Comparison of ENCODE assay signal across 15 mouse cellular contexts in genomic region chr6:4455518-4455917, GRCm38 (mm10). TPM values are rescaled to one million over a fixed set of nuclear protein-coding genes. Genes with fewer than 3 reads are reported as not detected.
DNase-seq lines count a peak whose midpoint lies in the region; ATAC-seq and TF ChIP-seq lines count a peak whose summit lies in the region.
"Had no signal": no experiment of that assay in that cellular context is flagged by ENCODE, and none has a peak within 500 bp of the region (broad histone marks: within the 10 kb centered on the region; RNA-seq: fewer than 3 reads in every experiment).

No protein-coding gene starts in this region.

- DNase-seq in intestine, embryonic 14.5 days (ENCODE audit: low spot score), result no peak
- DNase-seq in embryonic facial prominence, embryonic 10.5 days (ENCODE audit: low spot score), result no peak
- no peak for DNase-seq in frontal cortex, postnatal 25 days (ENCODE audit: low spot score in 2 of 2)
- no peak for DNase-seq in urinary bladder, postnatal 36 days (ENCODE audit: low spot score in 2 of 2)
- DNase-seq: B cell, adult 2 months; cerebellum, adult 9-10 months; lung, adult 2 months; right cerebral cortex, postnatal 4 days had no signal

- no peak overlapping the region for H3K27ac ChIP-seq in forebrain, embryonic 12.5 days
- no peak overlapping the region for H3K27ac ChIP-seq in forebrain, embryonic 13.5 days
- peak overlapping the region; percentile 93 for H3K27ac ChIP-seq in intestine, embryonic 14.5 days (ENCODE audit: low read depth)
- H3K27ac ChIP-seq in intestine, postnatal 0 days (ENCODE audit: low read depth, low read length), result no peak overlapping the region
- peak overlapping the region; percentile 88 for H3K27ac ChIP-seq in embryonic facial prominence, embryonic 10.5 days (replicated peaks)
- peak overlapping the region; percentile 94 for H3K27ac ChIP-seq in limb, embryonic 15.5 days
- H3K27ac ChIP-seq: layer of hippocampus, adult 2 months had no signal

- no peak overlapping the region for H3K9ac ChIP-seq in forebrain, embryonic 12.5 days
- H3K9ac ChIP-seq in forebrain, embryonic 13.5 days, result no peak overlapping the region
- H3K9ac ChIP-seq in intestine, embryonic 14.5 days (ENCODE audit: low read length), result no peak overlapping the region
- H3K9ac ChIP-seq in intestine, postnatal 0 days (ENCODE audit: low read depth, low read length), result no peak overlapping the region
- H3K9ac ChIP-seq in limb, embryonic 15.5 days, result no peak overlapping the region

- 28% methylated on average over 5 of the region's 5 CpGs for WGBS in forebrain, embryonic 12.5 days
- 29% methylated on average over 5 of the region's 5 CpGs for WGBS in forebrain, embryonic 13.5 days
- 29% methylated on average over 5 of the region's 5 CpGs for WGBS in intestine, embryonic 14.5 days
- 61% methylated on average over 5 of the region's 5 CpGs for WGBS in intestine, postnatal 0 days
- WGBS in embryonic facial prominence, embryonic 10.5 days, result 32% methylated on average over 5 of the region's 5 CpGs
- WGBS in limb, embryonic 15.5 days, result 54% methylated on average over 5 of the region's 5 CpGs

- peaks cover 13% of the 10 kb centered on the region for H3K4me1 ChIP-seq in forebrain, embryonic 12.5 days
- 0 out of 2 replicates have a peak, but pooled peaks cover 4% of the 10 kb centered on the region for H3K4me1 ChIP-seq in forebrain, embryonic 13.5 days
- H3K4me1 ChIP-seq in intestine, embryonic 14.5 days (replicated peaks; ENCODE audit: control insufficient read depth, insufficient read depth, low read length), result peaks cover 22% of the 10 kb centered on the region
- H3K4me1 ChIP-seq in intestine, postnatal 0 days (replicated peaks; ENCODE audit: control insufficient read depth, insufficient read depth, low read length), result no peaks in the 10 kb centered on the region
- peaks cover 37% of the 10 kb centered on the region for H3K4me1 ChIP-seq in embryonic facial prominence, embryonic 10.5 days
- H3K4me1 ChIP-seq in limb, embryonic 15.5 days, result peaks cover 24% of the 10 kb centered on the region

- no peak for TF ChIP-seq CTCF in intestine, postnatal 0 days (IDR thresholded peaks at IDR 0.05; ENCODE audit: low read depth)

- peak; percentile 27; the same call in 1 of the 2 replicates for ATAC-seq in forebrain, embryonic 12.5 days (ENCODE audit: low FRiP score)
- no peak for ATAC-seq in forebrain, embryonic 13.5 days
- no peak for ATAC-seq in intestine, embryonic 14.5 days (replicated peaks; ENCODE audit: low FRiP score, low TSS enrichment, low read depth)
- no peak for ATAC-seq in intestine, postnatal 0 days
- ATAC-seq in limb, embryonic 15.5 days (ENCODE audit: insufficient number of reproducible peaks, low FRiP score, low TSS enrichment, low read depth), result no peak

- no peaks in the 10 kb centered on the region for H3K36me3 ChIP-seq in forebrain, embryonic 12.5 days (replicated peaks)
- H3K36me3 ChIP-seq in forebrain, embryonic 13.5 days (ENCODE audit: poor library complexity, severe bottlenecking), result no peaks in the 10 kb centered on the region
- no peaks in the 10 kb centered on the region for H3K36me3 ChIP-seq in intestine, embryonic 14.5 days (ENCODE audit: control insufficient read depth, insufficient read depth, low read length)
- no peaks in the 10 kb centered on the region for H3K36me3 ChIP-seq in intestine, postnatal 0 days (ENCODE audit: control insufficient read depth, insufficient read depth)
- H3K36me3 ChIP-seq in embryonic facial prominence, embryonic 10.5 days (replicated peaks), result no peaks in the 10 kb centered on the region
- no peaks in the 10 kb centered on the region for H3K36me3 ChIP-seq in limb, embryonic 15.5 days
- H3K36me3 ChIP-seq: G1E had no signal

- no peak overlapping the region for H3K4me3 ChIP-seq in forebrain, embryonic 12.5 days (replicated peaks)
- H3K4me3 ChIP-seq in forebrain, embryonic 13.5 days, result no peak overlapping the region
- H3K4me3 ChIP-seq in intestine, embryonic 14.5 days (ENCODE audit: low read depth, low read length), result no peak overlapping the region
- no peak overlapping the region for H3K4me3 ChIP-seq in intestine, postnatal 0 days (ENCODE audit: low read depth, low read length)
- no peak overlapping the region for H3K4me3 ChIP-seq in embryonic facial prominence, embryonic 10.5 days
- H3K4me3 ChIP-seq in limb, embryonic 15.5 days, result no peak overlapping the region
- H3K4me3 ChIP-seq: erythroblast, embryonic 14.5 days; layer of hippocampus, adult 2 months had no signal

- H3K27me3 ChIP-seq in forebrain, embryonic 12.5 days, result no peaks in the 10 kb centered on the region
- H3K27me3 ChIP-seq in forebrain, embryonic 13.5 days, result no peaks in the 10 kb centered on the region
- H3K27me3 ChIP-seq in intestine, embryonic 14.5 days (replicated peaks; ENCODE audit: control insufficient read depth, insufficient read depth, low read length), result no peaks in the 10 kb centered on the region
- H3K27me3 ChIP-seq in intestine, postnatal 0 days (replicated peaks; ENCODE audit: control insufficient read depth, insufficient read depth, low read length), result no peaks in the 10 kb centered on the region
- no peaks in the 10 kb centered on the region for H3K27me3 ChIP-seq in embryonic facial prominence, embryonic 10.5 days (replicated peaks; ENCODE audit: low read depth, poor library complexity, severe bottlenecking)
- H3K27me3 ChIP-seq in limb, embryonic 15.5 days, result no peaks in the 10 kb centered on the region

- H3K9me3 ChIP-seq in forebrain, embryonic 12.5 days, result no peaks in the 10 kb centered on the region
- no peaks in the 10 kb centered on the region for H3K9me3 ChIP-seq in forebrain, embryonic 13.5 days (replicated peaks)
- no peaks in the 10 kb centered on the region for H3K9me3 ChIP-seq in intestine, embryonic 14.5 days (ENCODE audit: control insufficient read depth, low read length)
- no peaks in the 10 kb centered on the region for H3K9me3 ChIP-seq in intestine, postnatal 0 days (ENCODE audit: control insufficient read depth)
- H3K9me3 ChIP-seq in embryonic facial prominence, embryonic 10.5 days, result no peaks in the 10 kb centered on the region
- no peaks in the 10 kb centered on the region for H3K9me3 ChIP-seq in limb, embryonic 15.5 days
- H3K9me3 ChIP-seq: G1E had no signal

- no peak overlapping the region for H3K4me2 ChIP-seq in forebrain, embryonic 12.5 days
- H3K4me2 ChIP-seq in forebrain, embryonic 13.5 days, result no peak overlapping the region
- no peak overlapping the region for H3K4me2 ChIP-seq in intestine, embryonic 14.5 days (ENCODE audit: low read length)
- no peak overlapping the region for H3K4me2 ChIP-seq in intestine, postnatal 0 days (replicated peaks; ENCODE audit: low read depth)
- H3K4me2 ChIP-seq in limb, embryonic 15.5 days, result no peak overlapping the region

RNA-seq across cellular contexts. Expression of gene Col1a2, which starts 49.1 kb away (rescaled TPM):
- 146 and 193 TPM in 2 replicates for polyA plus RNA-seq in forebrain, embryonic 12.5 days (2016; fragmentation: Nextera tagmentation; extraction: Ambion mirVana)
- 29.8 and 31.4 TPM in 2 replicates for polyA plus RNA-seq in forebrain, embryonic 13.5 days (2015; fragmentation: Nextera tagmentation; extraction: Ambion mirVana)
- 458 and 463 TPM in 2 replicates for polyA plus RNA-seq in intestine, embryonic 14.5 days (2014; fragmentation: Nextera tagmentation; extraction: Ambion mirVana)
- polyA plus RNA-seq in intestine, postnatal 0 days (2015; fragmentation: Nextera tagmentation; extraction: Ambion mirVana), result 193 and 200 TPM in 2 replicates
- polyA plus RNA-seq in embryonic facial prominence, embryonic 10.5 days (2016; fragmentation: Nextera tagmentation; extraction: Ambion mirVana), result 117 and 176 TPM in 2 replicates
- 2,665 and 3,005 TPM in 2 replicates for polyA plus RNA-seq in limb, embryonic 15.5 days (2015; fragmentation: Nextera tagmentation; extraction: Ambion mirVana)
- polyA plus RNA-seq: G1E had no signal

Comparison
In these comparisons a context has a peak if more than half of its experiments do, and no peak if none do; other contexts are left out.
1. H3K27ac ChIP-seq: peak in intestine, embryonic 14.5 days (single experiment), embryonic facial prominence, embryonic 10.5 days (single experiment) and limb, embryonic 15.5 days (single experiment); none in forebrain, embryonic 12.5 days (single experiment), forebrain, embryonic 13.5 days (single experiment) and intestine, postnatal 0 days (single experiment).